Mouse (Mus musculus): ENCODE results near the gene Mymk. TPM values are rescaled to one million over a fixed set of nuclear protein-coding genes. Genes with fewer than 3 reads are reported as not detected.

Gene Mymk
- total RNA-seq, 1 experiment from 2014 or later = not detected

Other genes starting within 250 kb of the Mymk start
- gene Abo, start 207.2 kb downstream of the Mymk start, total RNA-seq (2017) = not detected in 2 replicates
- gene Surf6, start 169.3 kb downstream of the Mymk start, total RNA-seq (2017) = 46.4 and 52.5 TPM in 2 replicates
- gene Med22, start 161.5 kb downstream of the Mymk start, total RNA-seq (2017) = 10.6 and 13.3 TPM in 2 replicates
- 711 and 793 TPM in 2 replicates for gene Rpl7a, start 161.4 kb downstream of the Mymk start, total RNA-seq (2017)
- gene Surf2, start 155.8 kb downstream of the Mymk start, total RNA-seq (2017) = 40.9 and 44.7 TPM in 2 replicates
- 74.5 and 91.8 TPM in 2 replicates for gene Surf1, start 155.6 kb downstream of the Mymk start, total RNA-seq (2017)
- gene Surf4, start 138.3 kb downstream of the Mymk start, total RNA-seq (2017) = 49.6 and 56.1 TPM in 2 replicates
- gene Stkld1, start 138.1 kb downstream of the Mymk start, total RNA-seq (2017) = not detected in 2 replicates
- 76.4 and 98.3 TPM in 2 replicates for gene Rexo4, start 107.8 kb downstream of the Mymk start, total RNA-seq (2017)
- not detected in 2 replicates for gene Adamts13, start 98.8 kb downstream of the Mymk start, total RNA-seq (2017)
- 16.9 and 22.8 TPM in 2 replicates for gene Cacfd1, start 62.3 kb downstream of the Mymk start, total RNA-seq (2017)
- gene Slc2a6, start 44.2 kb downstream of the Mymk start, total RNA-seq (2017) = 82.6 and 87.3 TPM in 2 replicates
- not detected in 2 replicates for gene Adamtsl2, start 7.2 kb upstream of the Mymk start, total RNA-seq (2017)
- not detected in 2 replicates for gene Fam163b, start 70.3 kb upstream of the Mymk start, total RNA-seq (2017)
- gene Dbh, start 93.1 kb upstream of the Mymk start, total RNA-seq (2017) = not detected in 2 replicates
- not detected in 2 replicates for gene Sardh, start 176.2 kb upstream of the Mymk start, total RNA-seq (2017)